Mouse (Mus musculus) lung, embryonic 14.5 days (tissue): ENCODE results near the gene Lcmt1. TPM values are rescaled to one million over a fixed set of nuclear protein-coding genes. Genes with fewer than 3 reads are reported as not detected.
A peak's percentile ranks its signal among the peaks of the same experiment; 100 is the strongest.

Experiments
- ATAC-seq: fragments of 200-750 bp; cut with Nextera tagmentation; 2 replicates; pipeline ENCODE4 v1.8.0; 2017; ENCODE audit warnings: mild to moderate bottlenecking, moderate TSS enrichment, moderate library complexity; ENCODE audit not compliant: insufficient read depth
- DNase-seq: peaks from one replicate; pipeline ENCODE4 v3.0.0-alpha.2; 2015
- H3K27ac ChIP-seq: fragments of 300-500 bp; sonication (generic); 2 replicates; pipeline ENCODE4 v1.5.1; 2014; ENCODE audit warnings: low read depth, mild to moderate bottlenecking, moderate library complexity
- H3K27me3 ChIP-seq: fragments of 300-500 bp; sonication (generic); 2 replicates; pipeline ENCODE4 v1.6.1; 2014; ENCODE audit warnings: low read length, control low read depth; ENCODE audit not compliant: insufficient read depth
- H3K36me3 ChIP-seq: fragments of 300-500 bp; sonication (generic); 2 replicates; pipeline ENCODE4 v1.6.1; 2014; ENCODE audit warnings: control low read depth; ENCODE audit not compliant: insufficient read depth
- H3K4me1 ChIP-seq: fragments of 300-500 bp; sonication (generic); 2 replicates; pipeline ENCODE4 v1.6.1; 2014; ENCODE audit warnings: antibody characterized with exemption, control low read depth; ENCODE audit not compliant: insufficient read depth
- H3K4me2 ChIP-seq: fragments of 300-500 bp; sonication (generic); 2 replicates; pipeline ENCODE4 v1.6.1; 2014; ENCODE audit warnings: mild to moderate bottlenecking
- H3K4me3 ChIP-seq: fragments of 300-500 bp; sonication (generic); 2 replicates; pipeline ENCODE4 v1.5.1; 2014; ENCODE audit warnings: low read depth, low read length
- H3K9ac ChIP-seq: fragments of 300-500 bp; sonication (generic); 2 replicates; pipeline ENCODE4 v1.6.1; 2014
- H3K9me3 ChIP-seq: fragments of 300-500 bp; sonication (generic); 2 replicates; pipeline ENCODE4 v1.6.1; 2016; ENCODE audit warnings: low read depth, low read length, control low read depth
- CTCF ChIP-seq: IDR thresholded peaks from 2 replicates; pipeline ENCODE4 v1.5.1; 2016; ENCODE audit warnings: antibody characterized with exemption, low read depth
- WGBS: fragments of 180-500 bp; shearing (Covaris S2); extraction: QIAGEN DNeasy Blood & Tissue Kit; methylation state at CpG from one replicate; pipeline ENCODE4 v1.1.7; 2014; 5-methylcytosine and 5-hydroxymethylcytosine counted together
- polyA plus RNA-seq: library from polyadenylated mRNA; unstranded; fragments of >200 nt; fragmentation: Nextera tagmentation; extraction: Ambion mirVana; gene quantifications from 2 replicates; pipeline ENCODE4 v1.2.1, GENCODE M21; 2014

Gene Lcmt1
- polyA plus RNA-seq, 1 experiment from 2014 or later = 43.9 TPM

DNA sequence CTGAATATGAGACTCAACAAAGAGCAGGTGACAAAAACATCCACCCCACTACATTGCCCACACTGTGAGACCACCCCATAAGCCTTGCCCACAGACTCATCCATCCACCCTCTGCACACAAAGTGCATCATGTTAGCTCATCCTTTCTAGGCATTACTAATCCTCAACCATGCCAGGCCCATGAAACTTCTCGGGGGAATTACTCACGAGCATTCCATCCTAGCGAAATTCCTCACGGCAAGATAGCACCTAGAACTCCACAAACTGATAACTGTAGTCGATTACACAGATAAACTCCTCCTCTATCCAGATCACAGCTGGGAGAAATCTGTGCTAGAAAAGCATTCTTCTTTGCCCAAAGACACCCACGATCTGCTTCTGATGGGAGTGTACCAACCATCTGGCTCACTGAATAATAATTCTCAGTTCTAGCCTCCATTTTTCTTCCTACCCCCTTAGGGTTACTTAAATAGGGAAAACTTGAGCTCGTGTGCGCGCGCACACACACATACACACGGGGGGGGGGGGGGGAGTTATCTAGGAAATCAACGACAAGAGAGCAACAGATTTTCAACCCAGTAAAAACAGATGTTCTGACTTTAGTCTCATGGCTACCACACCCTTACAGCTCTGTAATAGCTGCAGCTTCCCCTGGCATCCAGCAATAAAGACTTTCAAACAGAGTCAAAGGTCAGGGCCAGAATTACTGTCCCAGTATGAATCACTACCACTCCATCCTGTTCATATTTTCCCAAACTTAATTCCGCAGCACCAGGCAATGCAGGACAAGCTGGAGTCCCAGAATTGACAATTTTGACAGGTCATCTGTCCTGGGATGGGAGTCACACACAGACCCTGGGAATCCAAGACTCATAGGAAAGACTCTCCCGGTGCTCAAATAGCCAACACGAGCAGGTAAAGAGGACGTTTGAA, 2.1 kb upstream of the Lcmt1 start:
- Histone ChIP-seq H3K9ac (0 out of 2 replicates have a peak overlapping the region, but pooled peaks have one; percentile 88), H3K27me3 (no peaks in the 10 kb centered on the region), H3K4me3 (peak overlapping the region; percentile 10), H3K27ac (no peak overlapping the region), H3K36me3 (no peaks in the 10 kb centered on the region), H3K4me1 (peaks cover 6% of the 10 kb centered on the region; the same call in 1 of the 2 replicates), H3K4me2 (peak overlapping the region; percentile 87), H3K9me3 (no peaks in the 10 kb centered on the region)
- ATAC-seq = no peak
- DNase-seq = no peak
- WGBS = 71% methylated on average over 16 of the region's 16 CpGs
- TF ChIP-seq CTCF = no peak

DNA sequence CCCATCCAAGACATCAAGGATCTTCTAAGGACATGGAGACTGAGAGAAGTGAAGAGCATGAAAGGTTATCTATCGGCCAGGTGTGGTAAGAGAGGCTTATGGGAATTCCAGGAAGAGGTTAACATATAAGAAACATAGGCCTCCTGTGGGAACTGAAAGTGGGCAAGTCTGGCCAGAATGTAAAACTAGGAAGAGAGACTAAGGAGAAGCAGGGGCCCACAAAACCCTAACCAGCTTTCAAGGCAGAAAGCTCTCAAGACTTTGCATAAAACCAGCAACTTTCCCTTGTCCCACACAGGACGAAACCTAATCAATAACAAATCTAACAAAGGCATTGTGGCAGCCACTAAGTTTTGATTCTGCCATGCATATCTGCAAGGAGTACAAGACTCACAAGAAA, 1.4 kb upstream of the Lcmt1 start:
- ATAC-seq (no peak), DNase-seq (no peak)
- 78% methylated on average over 2 of the region's 2 CpGs for WGBS
- Histone ChIP-seq H3K27me3 (no peaks in the 10 kb centered on the region), H3K27ac (no peak overlapping the region), H3K36me3 (no peaks in the 10 kb centered on the region), H3K9me3 (no peaks in the 10 kb centered on the region), H3K9ac (peak overlapping the region; percentile 88; the same call in 1 of the 2 replicates), H3K4me3 (peak overlapping the region; percentile 85), H3K4me1 (peaks cover 6% of the 10 kb centered on the region; the same call in 1 of the 2 replicates), H3K4me2 (peak overlapping the region; percentile 87)
- no peak for TF ChIP-seq CTCF

GRCm38 (mm10) chr7:123368778-123369746, 522 bp upstream of the Lcmt1 start:
- Histone ChIP-seq H3K4me1 (peaks cover 6% of the 10 kb centered on the region; the same call in 1 of the 2 replicates), H3K4me2 (peak overlapping the region; percentile 87), H3K9ac (peak overlapping the region; percentile 88), H3K27me3 (no peaks in the 10 kb centered on the region), H3K9me3 (no peaks in the 10 kb centered on the region), H3K27ac (peak overlapping the region; percentile 84), H3K36me3 (no peaks in the 10 kb centered on the region), H3K4me3 (peak overlapping the region; percentile 85)
- peak; percentile 68 for ATAC-seq
- no peak for TF ChIP-seq CTCF
- peak; percentile 68 for DNase-seq
- WGBS = 2% methylated on average over 46 of the region's 51 CpGs

DNA sequence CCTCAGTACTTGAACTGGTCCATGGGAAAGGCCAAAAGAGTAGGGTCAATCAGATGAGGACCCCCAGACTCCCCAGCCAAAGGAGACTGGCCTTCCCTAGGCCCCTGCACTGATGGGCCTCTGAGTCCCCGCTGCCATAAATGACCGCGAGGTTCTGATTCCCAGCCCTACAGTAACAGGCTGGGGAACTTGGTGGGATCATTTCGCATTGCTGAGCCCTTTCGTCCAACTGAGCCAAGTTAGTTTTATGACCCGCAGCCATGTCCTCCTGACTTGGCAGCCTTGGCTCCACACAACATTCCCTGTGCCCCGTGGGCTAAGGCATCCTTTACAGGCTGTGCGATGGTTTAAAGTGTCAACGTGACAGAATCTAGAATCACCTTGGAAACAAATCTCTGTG, 1.1 kb downstream of the Lcmt1 start:
- no peaks in the 10 kb centered on the region for H3K9me3 ChIP-seq
- peak overlapping the region; percentile 87 for H3K4me2 ChIP-seq
- H3K9ac ChIP-seq = peak overlapping the region; percentile 88
- H3K4me3 ChIP-seq = peak overlapping the region; percentile 85
- H3K36me3 ChIP-seq = no peaks in the 10 kb centered on the region
- no peak overlapping the region for H3K27ac ChIP-seq
- no peak for ATAC-seq
- no peak for TF ChIP-seq CTCF
- 47% methylated on average over 9 of the region's 9 CpGs for WGBS
- no peak for DNase-seq
- H3K27me3 ChIP-seq = no peaks in the 10 kb centered on the region
- H3K4me1 ChIP-seq = peaks cover 6% of the 10 kb centered on the region; the same call in 1 of the 2 replicates

GRCm38 (mm10) chr7:123371501-123371900, 1.9 kb downstream of the Lcmt1 start:
- H3K9ac ChIP-seq = no peak overlapping the region
- ATAC-seq (no peak), DNase-seq (peak; percentile 12)
- peak; percentile 29 for TF ChIP-seq CTCF
- no peaks in the 10 kb centered on the region for H3K27me3 ChIP-seq
- peaks cover 6% of the 10 kb centered on the region; the same call in 1 of the 2 replicates for H3K4me1 ChIP-seq
- no peaks in the 10 kb centered on the region for H3K9me3 ChIP-seq
- H3K36me3 ChIP-seq = no peaks in the 10 kb centered on the region
- H3K4me2 ChIP-seq = no peak overlapping the region
- 63% methylated on average over 3 of the region's 3 CpGs for WGBS
- H3K4me3 ChIP-seq = no peak overlapping the region
- no peak overlapping the region for H3K27ac ChIP-seq

DNA sequence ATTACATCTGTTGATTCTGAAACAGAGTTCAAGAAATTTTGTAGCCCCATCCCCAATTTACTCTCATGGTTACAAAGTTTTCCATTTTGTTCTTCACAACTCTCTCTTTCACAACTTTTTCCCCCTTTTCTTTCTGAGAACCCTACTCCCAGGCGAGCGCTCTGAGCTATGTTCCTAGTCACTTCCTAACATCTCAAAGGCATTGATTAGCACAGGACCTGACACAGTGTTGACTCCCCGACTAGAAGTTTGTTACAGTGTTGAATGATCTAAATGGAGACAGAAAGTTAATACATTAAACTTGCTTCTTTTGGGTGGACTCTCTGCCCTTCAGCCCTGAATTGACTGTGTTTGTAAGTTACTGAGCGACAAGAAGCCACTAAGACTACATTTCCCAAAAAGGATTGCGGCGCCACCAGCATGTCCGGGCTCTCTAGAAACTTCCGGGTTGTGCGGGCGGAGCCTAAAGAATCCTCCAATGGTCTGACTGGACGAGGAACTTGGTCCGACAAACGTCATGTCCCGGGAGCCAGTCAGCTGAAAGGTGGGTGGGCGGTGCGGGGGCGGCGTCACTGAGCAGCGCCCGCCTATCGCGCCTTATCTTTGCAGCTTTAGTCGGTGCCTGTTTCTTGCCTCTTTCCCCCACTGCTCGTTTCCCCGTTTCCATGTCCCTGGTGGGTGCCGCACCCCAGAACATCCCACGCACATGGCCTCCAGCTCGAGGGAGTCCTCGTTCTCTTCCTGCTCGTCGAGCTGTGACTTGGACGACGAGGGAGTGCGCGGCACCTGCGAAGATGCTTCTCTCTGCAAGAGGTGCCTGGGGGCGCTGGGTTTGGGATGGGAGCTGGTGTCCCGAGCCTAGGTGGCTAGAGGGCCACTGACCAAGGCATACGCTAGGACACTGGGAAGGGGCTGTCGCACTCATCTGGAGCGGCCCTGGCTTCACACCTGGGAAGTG, 8.1 kb downstream of the Lcmt1 start:
- H3K4me1 ChIP-seq = peaks cover 4% of the 10 kb centered on the region; the same call in 1 of the 2 replicates
- no peaks in the 10 kb centered on the region for H3K36me3 ChIP-seq
- peak overlapping the region; percentile 90 for H3K4me2 ChIP-seq
- peak overlapping the region; percentile 75 for H3K4me3 ChIP-seq
- ATAC-seq (peak; percentile 100), DNase-seq (peak; percentile 98)
- TF ChIP-seq CTCF = no peak
- WGBS = 3% methylated on average over 41 of the region's 41 CpGs
- no peaks in the 10 kb centered on the region for H3K9me3 ChIP-seq
- H3K9ac ChIP-seq = peak overlapping the region; percentile 76
- H3K27me3 ChIP-seq = no peaks in the 10 kb centered on the region
- 0 out of 2 replicates have a peak overlapping the region, but pooled peaks have one; percentile 13 for H3K27ac ChIP-seq
